Mouse (Mus musculus) megakaryocyte, embryonic 14.5 days (primary cell): ENCODE data around the gene Atf3.

ENCODE experiments used
- FLI1 ChIP-seq: IDR thresholded peaks from 2 replicates; pipeline ENCODE4 v1.6.1; 2012; ENCODE audit warnings: low read length, inconsistent platforms, mixed read lengths
- GATA1 ChIP-seq: IDR thresholded peaks from 3 replicates; pipeline ENCODE4 v1.6.1; 2012; ENCODE audit warnings: mixed read lengths, low read length, inconsistent platforms, borderline replicate concordance

- TF ChIP-seq GATA1 (no peak), FLI1 (no peak)
Observed at GRCm38 (mm10) chr1:191215776-191216661, 1.8 kb downstream of the Atf3 start.
